Mouse (Mus musculus): Measurements from ENCODE around the gene Ssbp3. TPM values are rescaled to one million over a fixed set of nuclear protein-coding genes. Genes with fewer than 3 reads are reported as not detected.

Ssbp3 gene
- total RNA-seq, 2 experiments from 2014 or later, result 23.4 to 27.9 TPM

GRCm38 (mm10) chr4:106902157-106902556 lies 8.3 kb upstream of the Ssbp3 start:
- intact Hi-C loops (cut with DNase I; ENCODE audit: low total_unique reads), result no loop called here
- no peak for DNase-seq

DNA sequence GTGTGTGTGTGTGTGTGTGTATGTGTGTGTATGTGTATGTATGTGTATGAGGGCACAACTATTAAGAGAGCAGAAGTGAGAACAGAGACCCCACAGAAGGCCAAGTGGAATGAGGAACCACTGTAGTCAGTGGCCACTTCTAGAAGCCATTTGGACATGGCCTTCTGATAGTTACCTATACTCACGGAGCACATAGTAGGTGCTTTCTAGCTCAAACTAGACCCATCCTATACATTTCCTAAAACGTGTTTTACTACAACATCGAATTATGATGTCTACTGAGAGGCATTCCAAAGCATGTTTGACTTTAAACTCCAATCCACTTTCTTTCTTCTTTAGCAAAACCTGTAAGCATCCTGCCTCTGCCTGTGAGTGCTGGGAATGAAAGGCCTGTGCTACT lies 4.6 kb upstream of the Ssbp3 start:
- intact Hi-C loops (cut with DNase I; ENCODE audit: low total_unique reads), result loop anchor here (2.0 kb wide), 1 partner anchor 57 kb away; no protein-coding TSS in a partner anchor
- no peak for DNase-seq

- peak; percentile 82 for DNase-seq
- intact Hi-C loops (cut with DNase I; ENCODE audit: low total_unique reads), result loop anchor here (2.0 kb wide), 2 partner anchors 59 to 65 kb away; no protein-coding TSS in a partner anchor
Measured at GRCm38 (mm10) chr4:106907701-106908425, 2.6 kb upstream of the Ssbp3 start.

GRCm38 (mm10) chr4:106908426-106908809 lies 2.1 kb upstream of the Ssbp3 start:
- DNase-seq, result peak; percentile 48
- intact Hi-C loops (cut with DNase I; ENCODE audit: low total_unique reads), result loop anchor here (2.0 kb wide), 1 partner anchor 66 kb away; no protein-coding TSS in a partner anchor

DNA sequence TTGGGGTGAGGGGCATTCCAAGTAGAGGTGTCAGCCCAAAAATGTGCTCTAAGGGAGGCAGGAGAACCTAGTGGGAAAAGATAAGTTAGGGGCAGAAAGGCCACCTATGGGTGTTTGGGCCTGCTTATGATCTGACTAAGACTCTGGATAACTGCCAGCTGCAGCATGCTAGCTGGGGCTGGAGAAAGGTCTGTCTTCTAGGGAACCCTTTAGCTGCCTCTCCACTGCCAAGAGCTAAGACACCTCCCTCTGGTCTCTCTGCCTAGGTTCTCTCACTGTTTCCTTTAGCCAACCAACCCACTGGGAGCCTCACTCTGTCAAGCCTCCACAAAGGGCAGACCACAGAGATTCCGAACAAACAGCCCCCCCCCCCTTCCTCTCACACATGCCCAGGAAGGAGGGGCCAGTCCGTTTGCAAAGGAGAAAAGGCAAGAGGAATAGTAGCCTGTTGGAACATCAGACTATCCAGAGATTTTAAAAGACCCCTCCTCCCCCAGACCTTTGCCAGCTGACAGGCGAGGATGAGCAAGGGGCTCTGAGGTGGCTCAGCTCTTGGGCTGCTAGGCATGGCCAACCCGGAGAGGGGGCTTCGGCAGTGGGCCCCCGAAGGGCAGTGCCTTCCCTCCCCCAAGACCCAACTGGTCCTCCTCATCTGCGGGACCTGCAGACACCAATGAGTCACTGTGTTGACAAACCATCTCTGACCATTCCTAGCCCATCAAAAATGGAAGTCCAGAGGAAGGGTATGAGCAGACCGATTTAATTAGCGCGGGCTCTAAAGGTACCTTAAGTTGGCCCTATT lies 1.4 kb upstream of the Ssbp3 start:
- peak; percentile 56 for DNase-seq
- intact Hi-C loops (cut with DNase I; ENCODE audit: low total_unique reads), result loop anchor here (2.0 kb wide), 1 partner anchor 66 kb away; no protein-coding TSS in a partner anchor

DNA sequence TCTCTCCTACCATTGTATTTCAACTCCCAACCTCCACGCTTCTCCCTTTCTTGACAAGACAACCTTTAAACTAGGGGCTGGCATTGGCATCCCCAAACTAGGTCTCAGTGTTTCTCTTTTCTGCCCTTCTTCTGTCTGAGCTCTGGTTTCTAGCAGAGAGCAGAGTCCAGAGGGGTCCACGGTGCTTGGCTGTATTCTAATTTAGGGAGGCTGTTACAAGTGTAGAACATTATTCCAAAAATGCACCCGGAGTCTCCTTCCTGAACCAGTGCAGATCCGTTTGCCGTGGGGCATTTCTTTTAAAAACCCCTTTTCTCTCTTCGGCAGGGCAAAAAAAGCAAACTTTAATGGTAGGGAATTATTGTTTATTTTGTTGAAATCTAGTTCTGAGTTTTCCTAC lies 704 bp upstream of the Ssbp3 start:
- DNase-seq, result no peak
- intact Hi-C loops (cut with DNase I; ENCODE audit: low total_unique reads), result loop anchor here (2.0 to 10.0 kb wide), 3 partner anchors 67 to 255 kb away; no protein-coding TSS in a partner anchor

- intact Hi-C loops (cut with DNase I; ENCODE audit: low total_unique reads), result loop anchor here (5.0 to 10.0 kb wide), 2 partner anchors 76 to 253 kb away; no protein-coding TSS in a partner anchor
- peak; percentile 93 for DNase-seq
Measured at GRCm38 (mm10) chr4:106911246-106911801, 823 bp downstream of the Ssbp3 start.

DNA sequence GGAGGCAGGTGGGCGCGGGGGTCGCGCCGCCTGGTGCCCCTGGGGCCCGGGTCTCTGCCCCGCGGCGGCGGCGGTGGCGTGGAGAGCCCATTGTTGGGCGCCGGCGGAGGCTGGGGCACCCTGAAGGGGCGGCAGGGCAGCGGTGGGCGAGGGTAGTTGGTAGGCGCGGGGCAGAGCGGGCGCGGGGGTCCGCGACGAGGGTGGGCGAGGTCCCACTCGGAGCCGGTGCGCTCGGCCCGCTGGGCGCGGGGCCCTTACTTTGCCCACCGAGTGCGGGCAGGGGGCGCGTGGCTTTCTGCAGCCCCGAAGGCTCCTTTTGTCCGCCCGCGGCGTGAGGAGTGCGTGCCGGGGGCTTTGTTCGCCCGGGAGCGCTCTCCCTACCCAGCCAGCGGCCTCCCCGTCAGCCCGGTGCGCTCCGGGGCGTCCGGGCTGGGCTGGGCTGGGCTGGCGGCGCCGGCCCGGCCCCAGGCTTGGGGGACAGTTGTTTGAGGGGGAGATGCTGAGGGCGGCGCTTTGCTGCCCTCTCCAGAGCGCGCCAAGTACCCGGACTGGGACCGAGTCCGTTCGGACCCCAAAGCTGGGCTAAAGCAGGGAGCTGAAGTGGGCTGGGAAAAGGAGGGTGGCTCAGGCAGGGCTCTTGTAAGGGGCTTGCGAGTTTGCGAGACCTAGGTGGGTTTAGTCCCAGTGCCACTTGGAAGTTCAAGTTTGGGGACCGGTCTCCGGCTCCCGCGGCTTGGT lies 1.6 kb downstream of the Ssbp3 start:
- intact Hi-C loops (cut with DNase I; ENCODE audit: low total_unique reads), result loop anchor here (5.0 to 10.0 kb wide), 2 partner anchors 75 to 253 kb away; no protein-coding TSS in a partner anchor
- peak; percentile 24 for DNase-seq

DNA sequence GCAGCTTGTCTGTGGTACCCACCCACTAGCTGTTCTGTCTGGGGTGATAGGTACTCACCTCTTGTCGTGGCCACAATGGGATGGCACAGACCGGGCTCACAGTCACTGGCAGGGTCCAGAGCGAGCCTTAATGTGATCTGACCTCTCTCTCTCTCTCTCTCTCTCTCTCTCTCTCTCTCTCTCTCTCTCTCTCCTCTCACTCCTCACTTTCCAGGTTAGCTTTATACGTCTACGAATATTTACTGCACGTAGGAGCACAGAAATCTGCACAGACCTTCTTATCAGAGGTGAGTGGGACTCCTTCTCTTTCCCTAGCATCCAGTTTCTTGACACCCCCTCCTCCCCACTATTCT lies 2.2 kb downstream of the Ssbp3 start:
- intact Hi-C loops (cut with DNase I; ENCODE audit: low total_unique reads), result loop anchor here (5.0 to 10.0 kb wide), 2 partner anchors 75 to 252 kb away; no protein-coding TSS in a partner anchor

DNA sequence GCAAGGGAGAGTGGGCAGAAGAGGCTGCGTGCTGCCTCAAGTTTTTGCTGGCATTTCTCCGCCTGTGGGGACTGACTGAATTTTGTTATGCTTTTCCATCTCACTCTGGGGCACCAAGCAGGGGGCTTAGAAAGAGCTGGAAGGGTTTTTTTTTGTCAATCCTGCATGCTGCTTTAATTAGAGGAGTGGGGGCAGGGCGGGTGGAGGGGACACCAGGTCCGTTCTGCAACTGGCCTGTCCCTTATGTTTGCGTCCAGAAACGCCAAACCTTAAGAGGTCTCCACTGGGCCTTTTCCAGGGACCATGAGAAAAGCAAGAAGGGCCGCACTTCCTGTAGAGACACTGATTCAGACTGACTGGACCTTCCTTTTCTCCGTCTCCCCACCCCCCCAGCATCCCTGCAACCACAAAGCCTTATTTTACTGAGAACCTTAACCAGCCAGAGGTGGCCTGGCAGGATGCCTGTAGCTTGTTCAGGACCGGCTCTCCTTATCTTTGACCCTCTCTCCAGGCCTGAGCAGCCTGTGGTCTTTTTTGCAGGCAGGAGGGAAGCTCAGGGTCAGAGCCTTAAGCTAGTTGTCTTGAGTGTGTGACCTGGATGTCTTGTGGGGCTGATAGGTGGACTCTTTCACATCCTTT lies 3.0 kb downstream of the Ssbp3 start:
- DNase-seq, result no peak
- intact Hi-C loops (cut with DNase I; ENCODE audit: low total_unique reads), result loop anchor here (5.0 to 10.0 kb wide), 2 partner anchors 74 to 251 kb away; no protein-coding TSS in a partner anchor

More for the DNA sequence above, 2.2 kb downstream of the Ssbp3 start:
- DNase-seq, result no peak

- intact Hi-C loops (cut with DNase I; ENCODE audit: low total_unique reads), result loop anchor here (10.0 kb wide), 1 partner anchor 250 kb away; no protein-coding TSS in a partner anchor
Measured at GRCm38 (mm10) chr4:106915265-106915664, 4.8 kb downstream of the Ssbp3 start.

DNA sequence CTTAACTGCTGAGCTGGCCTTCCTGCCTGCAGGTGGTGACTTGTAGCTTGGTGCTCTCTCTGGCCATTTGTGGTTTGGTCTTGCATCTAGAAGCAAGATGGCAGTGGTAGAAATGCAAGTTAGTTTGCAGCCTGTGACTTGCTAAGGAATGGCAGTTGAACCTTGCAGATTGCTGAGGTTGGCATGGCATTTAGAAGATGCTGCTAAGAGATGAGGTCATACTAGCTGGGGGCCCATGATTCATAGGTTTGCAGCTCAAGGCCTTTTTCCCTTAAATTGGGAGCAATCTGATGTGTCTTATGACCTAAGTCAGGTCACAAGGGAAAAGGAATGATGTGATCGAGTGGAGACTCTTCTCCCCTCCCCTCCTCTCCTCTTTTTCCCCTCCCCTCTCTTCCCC lies 7.8 kb downstream of the Ssbp3 start:
- intact Hi-C loops (cut with DNase I; ENCODE audit: low total_unique reads), result loop anchor here (10.0 kb wide), 1 partner anchor 247 kb away; no protein-coding TSS in a partner anchor

More at GRCm38 (mm10) chr4:106915265-106915664, 4.8 kb downstream of the Ssbp3 start:
- no peak for DNase-seq

DNA sequence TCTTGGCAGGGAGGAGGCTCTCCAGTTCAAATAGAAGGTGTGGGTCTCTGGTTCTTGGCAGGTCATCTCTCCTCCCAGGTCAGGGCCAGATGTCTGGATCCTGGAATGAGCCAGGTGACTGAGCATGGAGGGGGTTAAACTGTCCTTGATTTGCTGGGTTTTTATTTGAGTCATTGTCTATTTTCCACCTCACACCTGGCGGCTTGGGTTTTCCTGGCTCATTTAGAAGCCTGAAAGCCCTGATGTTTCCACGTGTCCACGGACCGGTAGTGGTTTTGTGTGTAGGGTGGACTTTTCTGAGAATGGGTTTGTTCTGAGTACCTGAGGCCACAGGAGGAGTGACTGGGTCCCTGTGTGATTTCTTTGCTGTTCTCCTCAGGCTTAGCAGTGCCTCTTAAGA lies 9.6 kb downstream of the Ssbp3 start:
- intact Hi-C loops (cut with DNase I; ENCODE audit: low total_unique reads), result no loop called here
- no peak for DNase-seq

More for the DNA sequence above, 7.8 kb downstream of the Ssbp3 start:
- DNase-seq, result no peak

- DNase-seq, result peak; percentile 60
- intact Hi-C loops (cut with DNase I; ENCODE audit: low total_unique reads), result no loop called here
Measured at GRCm38 (mm10) chr4:106921375-106922336, 11.2 kb downstream of the Ssbp3 start.

DNA sequence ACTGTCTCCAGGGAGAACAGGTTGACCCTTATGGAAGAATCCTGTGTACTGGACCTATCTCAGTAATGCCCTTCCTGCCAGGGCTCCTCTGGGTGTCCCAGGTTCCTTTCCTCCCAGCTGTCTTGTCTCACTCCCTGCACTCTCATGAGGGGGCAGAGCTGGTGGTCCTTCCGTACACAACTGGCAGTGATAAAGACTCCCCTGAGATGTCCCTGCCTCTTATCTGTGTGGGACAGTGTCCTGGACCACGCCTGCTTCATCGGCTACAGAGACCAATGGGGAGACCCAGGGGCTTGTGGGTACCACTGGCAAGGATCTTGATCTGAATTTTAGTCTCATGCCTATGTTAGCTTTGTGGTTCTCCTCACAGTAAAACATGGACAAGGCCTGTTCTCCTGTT lies 12.4 kb downstream of the Ssbp3 start:
- intact Hi-C loops (cut with DNase I; ENCODE audit: low total_unique reads), result no loop called here
- DNase-seq, result no peak

DNA sequence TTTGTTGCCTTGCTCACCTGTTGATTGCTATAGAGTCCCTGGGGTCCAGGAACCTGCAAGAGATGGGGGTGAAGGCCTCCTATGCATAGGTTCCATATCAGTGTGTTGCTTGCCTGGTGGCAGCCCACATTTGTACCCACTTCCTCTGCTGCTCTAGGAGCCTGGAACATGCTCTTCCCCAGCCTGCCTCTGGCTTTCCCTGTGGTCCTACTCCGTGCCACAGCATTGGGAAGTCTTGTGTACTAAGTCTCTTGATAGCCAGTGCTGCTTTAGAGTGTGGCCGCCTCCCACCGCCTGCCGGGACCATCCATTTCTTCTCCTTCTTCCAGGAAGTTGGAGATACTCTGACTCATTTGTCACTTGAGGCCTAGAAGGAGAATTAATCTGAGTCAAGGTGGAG lies 13.7 kb downstream of the Ssbp3 start:
- intact Hi-C loops (cut with DNase I; ENCODE audit: low total_unique reads), result no loop called here
- no peak for DNase-seq

DNA sequence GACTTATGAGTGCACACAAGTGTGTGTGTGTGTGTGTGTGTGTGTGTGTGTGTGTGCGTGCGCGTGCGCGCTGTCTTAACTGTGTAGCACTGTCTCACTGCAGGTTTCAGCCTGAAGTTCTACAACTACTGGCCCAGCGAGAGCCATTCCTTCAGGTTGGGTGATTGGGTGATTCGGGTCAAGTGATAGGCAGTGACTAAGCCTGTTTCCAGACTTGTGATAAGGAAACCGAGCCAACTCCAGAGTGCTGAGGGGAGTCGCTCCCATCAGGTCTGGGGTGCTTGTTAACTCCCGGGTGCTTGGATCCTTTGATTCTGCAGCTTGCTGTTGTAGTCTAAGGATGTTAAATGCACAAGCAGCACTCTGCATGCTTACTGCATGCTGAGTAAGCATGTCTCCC lies 14.4 kb downstream of the Ssbp3 start:
- DNase-seq, result no peak
- intact Hi-C loops (cut with DNase I; ENCODE audit: low total_unique reads), result no loop called here
